Mouse (Mus musculus): ENCODE measurements at regions not wholly inside any gene's neighbourhood (a gene's known extent, or its start where the extent isn't known, plus 50 kb on each side); places are given as distances from the start of the nearest gene placed in this dataset.

DNA sequence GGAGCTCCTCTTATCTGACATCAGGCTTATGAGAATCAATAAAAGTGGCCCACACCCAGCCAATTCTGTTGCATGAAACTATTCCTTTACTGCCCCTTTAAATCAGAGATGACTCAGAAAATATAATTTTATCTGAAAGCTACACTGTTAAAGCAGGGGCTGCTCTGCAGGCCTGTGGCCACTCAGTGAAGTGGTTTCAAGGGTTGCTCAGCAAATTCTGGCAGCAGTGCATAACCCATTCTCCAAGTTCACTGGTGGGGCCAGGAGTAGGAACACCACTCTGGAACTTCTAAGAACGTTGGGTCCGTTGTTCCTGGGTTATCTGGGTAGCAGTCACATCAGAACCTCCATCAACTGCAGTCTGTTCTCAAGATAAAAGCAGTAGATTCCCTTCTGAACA lies 236.2 kb downstream of the Fam84b start:
- Histone ChIP-seq H3K4me1 (replicated peaks) (no peaks in the 10 kb centered on the region), H3K4me2 (no peak overlapping the region), H3K27ac (no peak overlapping the region), H3K9ac (no peak overlapping the region), H3K4me3 (no peak overlapping the region), H3K9me3 (no peaks in the 10 kb centered on the region), H3K36me3 (no peaks in the 10 kb centered on the region), H3K27me3 (no peaks in the 10 kb centered on the region)
- ATAC-seq (ENCODE audit: low FRiP score): no peak
- WGBS: 83% methylated on average over 2 of the region's 2 CpGs

DNA sequence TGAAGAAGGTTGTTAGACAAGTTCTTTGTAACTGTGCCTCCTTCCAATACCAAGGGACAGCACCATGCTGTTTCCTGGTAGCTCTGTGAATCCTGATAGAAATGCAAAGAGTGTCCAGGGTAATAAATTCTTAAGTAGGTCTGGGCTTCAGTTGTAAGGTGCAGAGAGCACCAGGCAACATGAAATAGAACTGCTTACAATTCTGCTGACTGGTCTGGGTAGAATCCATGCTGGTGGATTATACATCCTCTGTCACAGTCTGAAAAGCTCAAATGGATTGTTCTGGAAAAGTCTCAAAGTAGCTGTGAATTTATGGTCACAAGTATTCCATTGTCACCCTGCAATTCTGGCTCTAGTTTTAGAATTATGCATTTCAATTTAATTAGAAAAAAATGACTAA lies 251.7 kb downstream of the Fam84b start:
- ATAC-seq (ENCODE audit: low FRiP score): no peak
- no peak overlapping the region for H3K27ac ChIP-seq

DNA sequence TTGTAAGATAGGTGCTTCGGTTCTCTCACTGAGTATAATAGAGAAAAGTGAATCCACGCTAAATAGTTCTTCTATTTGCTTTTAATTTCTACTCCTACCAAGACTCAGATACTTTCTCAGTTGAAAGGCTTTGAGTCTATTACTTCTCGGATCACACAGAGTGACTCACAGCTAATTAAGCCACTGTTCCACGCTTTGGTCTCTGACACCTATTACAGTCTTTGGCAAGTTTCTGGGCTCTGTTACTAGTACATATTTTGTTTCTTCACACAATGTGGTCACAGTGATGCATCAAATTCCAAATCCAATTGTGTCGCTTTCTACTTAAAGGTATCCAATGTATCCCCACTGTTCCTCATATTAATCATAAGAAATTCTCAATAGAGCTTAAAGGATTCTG lies 276.5 kb downstream of the Fam84b start:
- WGBS: 79% methylated on average over 5 of the region's 5 CpGs

More for the DNA sequence above, 251.7 kb downstream of the Fam84b start:
- Histone ChIP-seq H3K27me3 (no peaks in the 10 kb centered on the region), H3K36me3 (no peaks in the 10 kb centered on the region), H3K9me3 (no peaks in the 10 kb centered on the region), H3K4me2 (no peak overlapping the region), H3K4me1 (replicated peaks) (no peaks in the 10 kb centered on the region), H3K9ac (no peak overlapping the region), H3K4me3 (no peak overlapping the region)

DNA sequence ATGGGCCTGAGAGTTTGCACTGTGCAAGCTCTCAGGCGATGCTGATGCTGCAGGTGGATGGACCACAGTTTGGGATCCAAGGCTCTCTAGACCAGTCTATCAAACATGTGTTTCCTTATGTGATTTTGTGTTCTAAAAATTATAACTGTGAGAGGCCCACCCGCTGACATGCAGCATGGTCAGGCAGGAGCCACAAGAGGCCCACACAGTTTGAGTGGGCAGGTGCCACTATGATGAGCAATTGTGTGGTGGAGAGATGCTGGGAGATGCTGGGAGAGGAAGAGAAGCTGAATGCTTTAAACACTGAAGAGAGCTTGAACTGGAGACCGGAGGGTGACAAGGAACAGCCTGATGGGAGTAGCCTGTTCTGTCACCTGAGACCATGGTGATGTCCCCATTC lies 287.3 kb downstream of the Fam84b start:
- WGBS: 90% methylated on average over 3 of the region's 3 CpGs
- no peak overlapping the region for H3K9ac ChIP-seq
- no peaks in the 10 kb centered on the region for H3K9me3 ChIP-seq
- no peaks in the 10 kb centered on the region for H3K36me3 ChIP-seq
- no peaks in the 10 kb centered on the region; the same call in 1 of the 2 replicates for H3K4me1 ChIP-seq (replicated peaks)
- no peak overlapping the region for H3K27ac ChIP-seq
- H3K27me3 ChIP-seq: 0 out of 2 replicates have a peak, but pooled peaks cover 10% of the 10 kb centered on the region
- no peak overlapping the region for H3K4me2 ChIP-seq
- ATAC-seq (ENCODE audit: low FRiP score): no peak
- H3K4me3 ChIP-seq: no peak overlapping the region

More for the DNA sequence above, 276.5 kb downstream of the Fam84b start:
- Histone ChIP-seq H3K9ac (no peak overlapping the region), H3K36me3 (no peaks in the 10 kb centered on the region), H3K27me3 (no peaks in the 10 kb centered on the region), H3K4me2 (no peak overlapping the region), H3K4me3 (no peak overlapping the region), H3K9me3 (no peaks in the 10 kb centered on the region), H3K27ac (no peak overlapping the region), H3K4me1 (replicated peaks) (no peaks in the 10 kb centered on the region)
- no peak for ATAC-seq (ENCODE audit: low FRiP score)

DNA sequence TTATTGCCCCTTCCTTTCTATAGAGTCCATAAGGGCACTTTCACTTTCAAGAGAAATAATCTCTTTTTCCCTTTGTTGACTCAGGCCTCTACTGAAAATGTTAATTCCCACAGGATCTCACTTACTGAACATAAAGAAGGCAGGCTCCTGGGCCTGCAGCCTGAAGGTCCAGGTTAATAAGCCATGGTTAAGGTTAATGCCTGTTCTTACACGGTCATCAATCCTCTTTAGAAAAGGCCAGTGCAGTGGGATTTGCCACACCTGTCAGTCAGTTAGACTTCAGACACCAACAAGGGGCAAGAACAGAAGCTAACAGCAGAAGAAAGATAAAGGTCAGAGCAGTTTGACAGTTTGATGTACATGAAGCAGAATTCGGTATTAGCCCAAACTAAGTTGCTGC lies 288.6 kb downstream of the Fam84b start:
- Histone ChIP-seq H3K4me3 (no peak overlapping the region), H3K27ac (no peak overlapping the region), H3K4me1 (replicated peaks) (no peaks in the 10 kb centered on the region; the same call in 1 of the 2 replicates), H3K9me3 (no peaks in the 10 kb centered on the region), H3K27me3 (0 out of 2 replicates have a peak, but pooled peaks cover 10% of the 10 kb centered on the region), H3K36me3 (no peaks in the 10 kb centered on the region), H3K9ac (no peak overlapping the region), H3K4me2 (no peak overlapping the region)
- ATAC-seq (ENCODE audit: low FRiP score): no peak
- 31% methylated on average over 2 of the region's 2 CpGs for WGBS

DNA sequence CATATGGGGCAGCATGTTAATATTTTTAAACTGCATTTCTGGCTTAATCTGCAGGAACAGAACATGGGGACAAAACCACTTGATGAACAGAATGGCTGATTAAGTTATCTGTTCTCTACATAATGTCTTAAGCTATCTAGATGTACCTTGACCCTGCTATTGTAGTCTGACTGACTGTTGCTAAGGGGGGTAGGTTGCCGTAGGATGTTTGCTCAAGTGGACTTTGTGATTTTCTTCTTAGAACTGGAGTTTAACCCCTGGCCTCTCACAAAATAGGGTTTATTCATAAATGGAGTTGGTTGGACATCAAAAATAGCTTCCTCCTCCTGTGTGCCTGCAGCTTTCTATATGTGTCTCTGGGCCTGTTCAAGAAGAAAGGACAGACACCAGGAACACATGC lies 292.9 kb downstream of the Fam84b start:
- 68% methylated on average over 1 of the region's 1 CpGs for WGBS
- H3K27ac ChIP-seq: no peak overlapping the region
- no peak for ATAC-seq (ENCODE audit: low FRiP score)
- no peaks in the 10 kb centered on the region for H3K9me3 ChIP-seq
- no peak overlapping the region for H3K9ac ChIP-seq
- H3K4me1 ChIP-seq (replicated peaks): no peaks in the 10 kb centered on the region; the same call in 1 of the 2 replicates
- 0 out of 2 replicates have a peak, but pooled peaks cover 3% of the 10 kb centered on the region for H3K27me3 ChIP-seq
- no peak overlapping the region for H3K4me2 ChIP-seq
- H3K4me3 ChIP-seq: no peak overlapping the region
- H3K36me3 ChIP-seq: no peaks in the 10 kb centered on the region

DNA sequence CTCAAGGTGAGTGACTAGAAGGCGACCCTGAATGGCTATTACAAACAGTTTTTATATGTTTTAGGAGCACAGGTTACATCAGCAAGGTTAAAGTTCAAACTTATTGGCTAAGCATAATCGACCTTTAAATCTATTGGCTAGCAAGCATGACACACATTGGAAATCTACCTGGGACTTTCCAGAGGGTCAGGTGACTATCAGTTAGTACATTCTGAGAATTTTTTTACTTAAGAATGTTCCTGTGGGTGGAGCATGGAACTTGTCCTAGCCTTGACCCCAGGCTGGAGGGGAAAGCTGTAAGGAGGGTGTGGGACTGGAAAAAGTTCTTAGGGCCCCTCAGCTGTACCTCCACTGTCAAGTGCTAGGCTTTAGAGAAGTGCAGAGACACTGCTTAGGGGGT lies 297.9 kb downstream of the Fam84b start:
- no peaks in the 10 kb centered on the region for H3K4me1 ChIP-seq (replicated peaks)
- 87% methylated on average over 2 of the region's 2 CpGs for WGBS

DNA sequence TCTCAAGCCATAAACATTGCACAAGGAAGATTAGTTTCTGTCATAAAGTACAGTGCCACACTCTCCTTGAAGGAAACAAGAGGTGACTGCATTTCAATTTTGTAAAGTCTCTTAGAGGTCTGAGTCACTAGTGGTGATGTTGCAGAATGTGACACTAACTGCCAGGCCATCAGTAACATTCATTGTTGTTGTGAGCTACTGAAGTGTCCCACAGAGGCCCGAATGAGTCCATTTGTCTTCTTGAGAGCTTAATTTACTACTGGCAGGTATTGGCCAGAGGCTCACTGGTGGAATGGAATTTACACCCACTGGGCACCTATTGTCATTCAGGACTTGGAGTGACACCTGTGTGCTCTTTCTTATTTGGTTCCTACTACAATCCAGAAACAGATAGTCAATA lies 299.0 kb downstream of the Fam84b start:
- no peaks in the 10 kb centered on the region for H3K36me3 ChIP-seq
- H3K27ac ChIP-seq: no peak overlapping the region
- no peak overlapping the region for H3K4me2 ChIP-seq
- no peak overlapping the region for H3K4me3 ChIP-seq
- H3K4me1 ChIP-seq (replicated peaks): no peaks in the 10 kb centered on the region
- H3K9me3 ChIP-seq: no peaks in the 10 kb centered on the region
- H3K9ac ChIP-seq: no peak overlapping the region
- no peak for ATAC-seq (ENCODE audit: low FRiP score)
- WGBS: 16% methylated on average over 1 of the region's 1 CpGs
- no peaks in the 10 kb centered on the region for H3K27me3 ChIP-seq

More for the DNA sequence above, 297.9 kb downstream of the Fam84b start:
- Histone ChIP-seq H3K9ac (no peak overlapping the region), H3K27ac (no peak overlapping the region), H3K4me2 (no peak overlapping the region), H3K4me3 (no peak overlapping the region), H3K9me3 (no peaks in the 10 kb centered on the region), H3K27me3 (no peaks in the 10 kb centered on the region), H3K36me3 (no peaks in the 10 kb centered on the region)
- no peak for ATAC-seq (ENCODE audit: low FRiP score)

DNA sequence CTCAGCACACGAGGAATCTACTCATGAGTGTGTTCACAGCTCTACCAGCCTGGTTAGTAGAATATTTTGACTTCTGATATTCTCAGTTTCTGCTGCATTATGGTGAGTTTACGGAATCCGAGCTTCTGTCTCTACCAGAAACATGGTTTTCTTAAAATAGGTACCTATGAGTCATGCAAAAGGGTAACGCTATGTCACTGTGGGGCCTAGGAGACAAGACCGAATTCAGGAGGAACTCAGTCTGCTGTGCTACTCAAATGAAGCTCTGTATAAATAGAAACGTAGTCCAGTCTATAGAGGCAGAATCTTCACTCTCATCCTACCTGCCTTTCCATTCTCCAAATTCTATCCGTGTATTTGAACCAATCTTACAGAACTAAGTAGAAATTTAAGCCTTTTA lies 305.5 kb downstream of the Fam84b start:
- Histone ChIP-seq H3K4me3 (no peak overlapping the region), H3K9ac (no peak overlapping the region), H3K9me3 (no peaks in the 10 kb centered on the region), H3K27me3 (no peaks in the 10 kb centered on the region), H3K27ac (no peak overlapping the region), H3K36me3 (no peaks in the 10 kb centered on the region), H3K4me1 (replicated peaks) (no peaks in the 10 kb centered on the region), H3K4me2 (no peak overlapping the region)
- WGBS: 89% methylated on average over 7 of the region's 7 CpGs
- no peak for ATAC-seq (ENCODE audit: low FRiP score)

DNA sequence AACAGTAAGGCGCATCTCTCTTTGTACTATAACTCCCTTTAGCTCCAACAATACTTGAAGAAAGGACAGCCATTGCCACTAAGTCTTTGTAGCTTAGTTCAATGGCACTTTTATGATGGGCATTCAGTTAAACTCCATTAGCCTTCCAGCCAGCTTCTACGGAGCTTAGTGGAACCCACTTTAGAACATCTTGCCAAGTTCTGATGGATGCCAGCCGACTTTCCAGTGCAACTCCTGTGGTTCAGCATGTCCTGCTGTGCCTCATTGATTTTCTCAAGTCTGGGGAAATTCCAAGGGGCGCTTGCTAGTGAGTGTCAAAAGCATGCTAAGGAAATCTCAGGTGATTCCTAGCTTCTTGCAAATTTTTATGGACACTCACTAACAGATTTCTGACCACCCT lies 316.4 kb downstream of the Fam84b start:
- Histone ChIP-seq H3K4me1 (replicated peaks) (no peaks in the 10 kb centered on the region), H3K4me2 (no peak overlapping the region), H3K36me3 (no peaks in the 10 kb centered on the region), H3K4me3 (no peak overlapping the region), H3K27me3 (no peaks in the 10 kb centered on the region), H3K9ac (no peak overlapping the region), H3K27ac (no peak overlapping the region), H3K9me3 (no peaks in the 10 kb centered on the region)
- ATAC-seq (ENCODE audit: low FRiP score): no peak
- 77% methylated on average over 4 of the region's 4 CpGs for WGBS

DNA sequence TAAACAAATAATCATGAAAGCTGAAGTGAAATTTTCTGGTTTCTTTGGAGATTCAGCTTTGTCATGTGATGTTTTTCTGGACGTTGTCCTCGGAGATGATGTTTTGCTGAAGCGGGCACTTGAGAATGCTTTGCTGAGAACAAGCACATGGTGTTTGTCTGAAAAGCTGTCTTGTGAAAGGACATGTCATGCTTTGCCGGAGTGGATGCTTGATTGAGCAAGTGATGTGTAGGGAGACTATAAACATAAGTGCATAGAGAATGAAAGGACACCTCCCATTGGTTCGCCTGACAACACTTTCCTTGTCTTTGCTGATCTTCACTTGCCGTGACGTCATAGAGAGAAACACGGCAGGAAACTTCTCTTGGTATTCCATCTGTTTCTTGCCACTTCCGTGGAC lies 318.9 kb downstream of the Fam84b start:
- Histone ChIP-seq H3K36me3 (no peaks in the 10 kb centered on the region), H3K9ac (no peak overlapping the region), H3K4me1 (replicated peaks) (no peaks in the 10 kb centered on the region), H3K9me3 (no peaks in the 10 kb centered on the region), H3K27me3 (no peaks in the 10 kb centered on the region), H3K27ac (no peak overlapping the region), H3K4me3 (no peak overlapping the region), H3K4me2 (no peak overlapping the region)
- WGBS: 72% methylated on average over 9 of the region's 9 CpGs
- no peak for ATAC-seq (ENCODE audit: low FRiP score)

DNA sequence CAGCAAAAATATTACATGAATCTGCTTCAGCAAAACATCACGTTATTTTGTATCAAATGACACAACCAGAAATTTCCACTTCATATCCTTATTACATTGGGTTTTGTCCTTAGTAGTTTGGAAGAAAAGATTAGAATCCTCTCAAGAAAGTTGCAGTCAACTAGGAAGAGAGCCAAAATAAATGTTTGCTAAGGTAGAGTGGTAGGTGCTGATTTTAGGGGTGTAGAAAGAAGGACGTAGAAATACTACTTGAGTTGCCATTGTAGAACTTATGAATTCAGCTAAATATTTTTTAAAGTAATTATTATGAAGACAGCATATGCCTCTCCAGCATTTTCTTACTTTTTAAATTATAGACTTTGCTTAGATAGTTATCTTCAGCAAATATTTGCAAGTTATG lies 336.8 kb downstream of the Fam84b start:
- Histone ChIP-seq H3K9ac (no peak overlapping the region), H3K4me2 (no peak overlapping the region), H3K36me3 (no peaks in the 10 kb centered on the region), H3K4me3 (no peak overlapping the region), H3K27me3 (no peaks in the 10 kb centered on the region), H3K27ac (no peak overlapping the region), H3K4me1 (replicated peaks) (no peaks in the 10 kb centered on the region), H3K9me3 (no peaks in the 10 kb centered on the region)
- 90% methylated on average over 2 of the region's 2 CpGs for WGBS
- ATAC-seq (ENCODE audit: low FRiP score): no peak

DNA sequence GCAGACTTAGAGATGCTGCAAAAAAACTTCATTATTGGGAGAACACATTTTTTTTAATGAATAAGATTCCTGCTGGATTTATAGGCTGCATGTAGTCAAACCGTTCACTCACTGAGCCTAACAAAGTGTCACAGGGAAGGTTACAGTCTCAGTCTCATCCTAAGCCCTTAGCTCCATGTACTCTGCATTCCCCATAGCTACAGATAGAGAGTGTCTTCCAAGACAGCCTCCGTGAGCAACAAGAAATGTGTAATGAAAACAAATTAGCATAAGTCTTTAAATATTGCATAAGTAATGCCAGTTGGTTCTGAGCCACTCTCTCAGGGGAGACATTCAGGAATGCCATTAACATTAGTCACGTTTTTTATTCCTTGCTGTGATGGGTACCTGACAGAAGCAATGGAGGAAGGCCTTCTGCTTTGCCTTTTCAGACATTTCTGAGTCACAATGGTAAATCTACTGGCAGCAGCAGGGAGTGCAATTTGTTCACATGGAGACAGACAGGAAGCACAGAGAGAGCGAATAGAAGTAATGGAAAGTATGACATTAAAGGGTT lies 376.7 kb downstream of the Fam84b start:
- WGBS: 40% methylated on average over 4 of the region's 4 CpGs
- H3K27ac ChIP-seq: no peak overlapping the region
- H3K4me2 ChIP-seq: no peak overlapping the region

More for the DNA sequence above, 376.7 kb downstream of the Fam84b start:
- no peaks in the 10 kb centered on the region for H3K36me3 ChIP-seq
- no peak for ATAC-seq (ENCODE audit: low FRiP score)
- H3K27me3 ChIP-seq: no peaks in the 10 kb centered on the region
- H3K9me3 ChIP-seq: no peaks in the 10 kb centered on the region
- 0 out of 2 replicates have a peak, but pooled peaks cover 3% of the 10 kb centered on the region for H3K4me1 ChIP-seq (replicated peaks)
- H3K9ac ChIP-seq: no peak overlapping the region
- H3K4me3 ChIP-seq: no peak overlapping the region

Data from hindbrain, embryonic 13.5 days (tissue).